Mouse (Mus musculus): ENCODE results near the gene Gm4924. TPM values are rescaled to one million over a fixed set of nuclear protein-coding genes. Genes with fewer than 3 reads are reported as not detected.

The Gm4924 gene
- polyA plus RNA-seq, 1 experiment: 0.86 TPM

DNA sequence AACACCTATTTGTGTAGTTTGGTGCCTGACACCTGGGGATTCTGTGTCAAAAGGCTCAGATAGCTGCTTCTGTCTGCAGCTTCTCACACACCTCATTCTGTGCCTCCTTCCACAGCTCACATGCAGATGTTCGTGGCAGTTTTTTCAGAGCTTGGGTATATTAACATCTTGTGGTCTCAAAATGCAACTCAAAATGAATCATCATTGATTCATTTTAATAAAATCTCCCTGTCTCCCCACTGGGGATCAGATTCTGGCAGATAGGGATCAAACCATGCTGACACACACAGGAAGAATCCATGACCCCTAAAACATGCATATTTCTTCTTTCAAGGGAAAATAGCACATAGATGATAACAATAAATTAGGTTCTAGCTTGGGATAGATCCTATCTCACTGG is 55.5 kb downstream of the Gm4924 start:
- 80% methylated on average over 1 of the region's 1 CpGs for WGBS
- no peak for DNase-seq
- no peak overlapping the region for H3K4me3 ChIP-seq (ENCODE audit: insufficient read depth, low read depth, low read length)
- H3K36me3 ChIP-seq (ENCODE audit: control insufficient read depth, insufficient read depth, low read length): peaks cover 2% of the 10 kb centered on the region; the same call in 1 of the 2 replicates
- H3K4me1 ChIP-seq (ENCODE audit: control insufficient read depth, insufficient read depth, low read length): no peaks in the 10 kb centered on the region
- no peak overlapping the region for H3K27ac ChIP-seq (ENCODE audit: insufficient read depth, low read depth, low read length)
- TF ChIP-seq POLR2A (IDR thresholded peaks at IDR 0.05; ENCODE audit: low read depth, low read length): no peak
- H3K27me3 ChIP-seq (replicated peaks; ENCODE audit: control insufficient read depth, insufficient read depth, low read length): no peaks in the 10 kb centered on the region

- Histone ChIP-seq H3K4me1 (ENCODE audit: control insufficient read depth, insufficient read depth, low read length) (no peaks in the 10 kb centered on the region), H3K36me3 (ENCODE audit: control insufficient read depth, insufficient read depth, low read length) (no peaks in the 10 kb centered on the region), H3K4me3 (ENCODE audit: insufficient read depth, low read depth, low read length) (no peak overlapping the region), H3K27ac (ENCODE audit: insufficient read depth, low read depth, low read length) (no peak overlapping the region), H3K27me3 (replicated peaks; ENCODE audit: control insufficient read depth, insufficient read depth, low read length) (no peaks in the 10 kb centered on the region)
- TF ChIP-seq CTCF (conservative IDR thresholded peaks at IDR 0.05; ENCODE audit: insufficient read depth, insufficient read length, low read depth, low read length) (no peak), POLR2A (IDR thresholded peaks at IDR 0.05; ENCODE audit: low read depth, low read length) (no peak)
- DNase-seq: no peak
These were observed 69.6 kb downstream of the Gm4924 start for GRCm38 (mm10) chr10:82423631-82424030.

Other genes starting within 250 kb of the Gm4924 start
- 0.29 and 0.61 TPM in 2 replicates for gene AU041133, start 226.2 kb upstream of the Gm4924 start, polyA plus RNA-seq (2012; rRNA removed)
- 1.2 and 1.8 TPM in 2 replicates for gene Zfp938, start 113.0 kb upstream of the Gm4924 start, polyA plus RNA-seq (2012; rRNA removed)
- gene 4932415D10Rik, start 37.7 kb upstream of the Gm4924 start, polyA plus RNA-seq (2012; rRNA removed): 0.01 TPM in 1 of 2 replicates, not detected in the other
- not detected in 2 replicates for gene Gm1553, start 138.4 kb downstream of the Gm4924 start, polyA plus RNA-seq (2012; rRNA removed)